In genomic region chr6:126535208-126535910, GRCm38 (mm10) we compare ENCODE assay signal across 8 mouse cellular contexts. TPM values are rescaled to one million over a fixed set of nuclear protein-coding genes. Genes with fewer than 3 reads are reported as not detected.
DNase-seq lines count a peak whose midpoint lies in the region; ATAC-seq and TF ChIP-seq lines count a peak whose summit lies in the region.

Gene Kcna5, minus strand, starts transcription at chr6:126535412.

- peaks cover 15% of the 10 kb centered on the region for H3K4me1 ChIP-seq in lung, embryonic 14.5 days (ENCODE audit: insufficient read depth)
- H3K4me1 ChIP-seq in embryonic facial prominence, embryonic 11.5 days (ENCODE audit: control insufficient read depth, insufficient read depth, low read length) = peaks cover 8% of the 10 kb centered on the region
- peaks cover 44% of the 10 kb centered on the region for H3K4me1 ChIP-seq in heart, embryonic 12.5 days (replicated peaks)
- peaks cover 31% of the 10 kb centered on the region for H3K4me1 ChIP-seq in limb, embryonic 12.5 days (replicated peaks)

- ATAC-seq in lung, embryonic 14.5 days (ENCODE audit: insufficient read depth) = peak; percentile 91
- peak; percentile 69 for ATAC-seq in embryonic facial prominence, embryonic 11.5 days (replicated peaks; ENCODE audit: insufficient number of reproducible peaks, low FRiP score, low TSS enrichment, low read depth)
- peak; percentile 68 for ATAC-seq in heart, embryonic 12.5 days (ENCODE audit: insufficient number of reproducible peaks, low FRiP score)
- ATAC-seq in limb, embryonic 12.5 days (ENCODE audit: insufficient number of reproducible peaks, insufficient read depth, low FRiP score, low TSS enrichment, low read depth) = peak; percentile 72
- no peak for ATAC-seq in inflammation-experienced regulatory T-cells, adult 6 months
- no peak for ATAC-seq in monocyte, adult 5-6 weeks (replicated peaks; ENCODE audit: insufficient number of reproducible peaks, low FRiP score, low TSS enrichment, poor library complexity, severe bottlenecking)

- peak; percentile 74 for DNase-seq in lung, embryonic 14.5 days
- DNase-seq in lung, postnatal 14 days = no peak
- DNase-seq in embryonic facial prominence, embryonic 11.5 days (ENCODE audit: low spot score) = peak; percentile 64
- DNase-seq in retina, postnatal 1 day = peak; percentile 84

- no peaks in the 10 kb centered on the region for H3K36me3 ChIP-seq in lung, embryonic 14.5 days (ENCODE audit: insufficient read depth)
- H3K36me3 ChIP-seq in embryonic facial prominence, embryonic 11.5 days (replicated peaks; ENCODE audit: control insufficient read depth, insufficient read depth, low read depth, low read length) = no peaks in the 10 kb centered on the region
- no peaks in the 10 kb centered on the region for H3K36me3 ChIP-seq in heart, embryonic 12.5 days
- H3K36me3 ChIP-seq in limb, embryonic 12.5 days = no peaks in the 10 kb centered on the region

- no peaks in the 10 kb centered on the region for H3K9me3 ChIP-seq in lung, embryonic 14.5 days (ENCODE audit: low read depth, low read length)
- H3K9me3 ChIP-seq in embryonic facial prominence, embryonic 11.5 days (replicated peaks; ENCODE audit: control insufficient read depth, low read length) = no peaks in the 10 kb centered on the region
- H3K9me3 ChIP-seq in heart, embryonic 12.5 days (replicated peaks) = no peaks in the 10 kb centered on the region
- no peaks in the 10 kb centered on the region for H3K9me3 ChIP-seq in limb, embryonic 12.5 days

- H3K27ac ChIP-seq in lung, embryonic 14.5 days (ENCODE audit: low read depth) = peak within 1 kb of the TSS; percentile 67; the same call in 1 of the 2 replicates
- peak within 1 kb of the TSS; percentile 28; the same call in 1 of the 2 replicates for H3K27ac ChIP-seq in embryonic facial prominence, embryonic 11.5 days (replicated peaks; ENCODE audit: low read depth, low read length)
- H3K27ac ChIP-seq in heart, embryonic 12.5 days (ENCODE audit: poor library complexity, severe bottlenecking) = peak within 1 kb of the TSS; percentile 67
- H3K27ac ChIP-seq in limb, embryonic 12.5 days = peak within 1 kb of the TSS; percentile 72

- H3K9ac ChIP-seq in lung, embryonic 14.5 days = peak within 1 kb of the TSS; percentile 32
- peak within 1 kb of the TSS; percentile 44 for H3K9ac ChIP-seq in embryonic facial prominence, embryonic 11.5 days (replicated peaks; ENCODE audit: low read length)
- H3K9ac ChIP-seq in heart, embryonic 12.5 days = peak within 1 kb of the TSS; percentile 61
- H3K9ac ChIP-seq in limb, embryonic 12.5 days (replicated peaks) = peak within 1 kb of the TSS; percentile 45

- peak within 1 kb of the TSS; percentile 31 for H3K4me3 ChIP-seq in lung, embryonic 14.5 days (ENCODE audit: low read depth, low read length)
- peak within 1 kb of the TSS; percentile 26 for H3K4me3 ChIP-seq in embryonic facial prominence, embryonic 11.5 days (ENCODE audit: low read depth, low read length)
- H3K4me3 ChIP-seq in heart, embryonic 12.5 days = peak within 1 kb of the TSS; percentile 46
- H3K4me3 ChIP-seq in limb, embryonic 12.5 days (replicated peaks) = peak within 1 kb of the TSS; percentile 35

- under 1% methylated on average over 15 of the region's 15 CpGs for WGBS in lung, embryonic 14.5 days
- WGBS in embryonic facial prominence, embryonic 11.5 days = under 1% methylated on average over 15 of the region's 15 CpGs
- WGBS in heart, embryonic 12.5 days = 1% methylated on average over 14 of the region's 15 CpGs
- 1% methylated on average over 15 of the region's 15 CpGs for WGBS in limb, embryonic 12.5 days

- H3K4me2 ChIP-seq in lung, embryonic 14.5 days = peak within 1 kb of the TSS; percentile 64
- peak within 1 kb of the TSS; percentile 69 for H3K4me2 ChIP-seq in embryonic facial prominence, embryonic 11.5 days (ENCODE audit: low read depth, low read length)
- peak within 1 kb of the TSS; percentile 78 for H3K4me2 ChIP-seq in heart, embryonic 12.5 days
- peak within 1 kb of the TSS; percentile 69 for H3K4me2 ChIP-seq in limb, embryonic 12.5 days

- no peak for TF ChIP-seq CTCF in lung, embryonic 14.5 days (IDR thresholded peaks at IDR 0.05; ENCODE audit: low read depth)

- H3K27me3 ChIP-seq in lung, embryonic 14.5 days (ENCODE audit: insufficient read depth, low read length) = peaks cover 9% of the 10 kb centered on the region; the same call in 1 of the 2 replicates
- H3K27me3 ChIP-seq in embryonic facial prominence, embryonic 11.5 days (ENCODE audit: control insufficient read depth, insufficient read depth, low read length) = peaks cover 9% of the 10 kb centered on the region
- peaks cover 18% of the 10 kb centered on the region; the same call in 1 of the 2 replicates for H3K27me3 ChIP-seq in heart, embryonic 12.5 days (replicated peaks)
- H3K27me3 ChIP-seq in limb, embryonic 12.5 days = peaks cover 39% of the 10 kb centered on the region

RNA-seq across cellular contexts. Expression of gene Kcna5, which starts in this region (rescaled TPM):
- 2.7 and 2.8 TPM in 2 replicates for polyA plus RNA-seq in lung, embryonic 14.5 days (2014; fragmentation: Nextera tagmentation; extraction: Ambion mirVana)
- 1.7 and 2.6 TPM in 2 replicates for polyA plus RNA-seq in embryonic facial prominence, embryonic 11.5 days (2014; fragmentation: Nextera tagmentation; extraction: Ambion mirVana)
- 7.2 and 9.0 TPM in 2 replicates for polyA plus RNA-seq in heart, embryonic 12.5 days (2016; fragmentation: Nextera tagmentation; extraction: Ambion mirVana)
- 2.1 and 2.5 TPM in 2 replicates for polyA plus RNA-seq in limb, embryonic 12.5 days (2016; fragmentation: Nextera tagmentation; extraction: Ambion mirVana)
- polyA plus RNA-seq in inflammation-experienced regulatory T-cells, adult 6 months (2017; shearing (Covaris generic)) = not detected
- total RNA-seq in monocyte, adult 5-6 weeks (2017) = not detected in 3 replicates

Comparison
In these comparisons a context has a peak if more than half of its experiments do, and no peak if none do; other contexts are left out.
1. ATAC-seq: peak in lung, embryonic 14.5 days (single experiment), embryonic facial prominence, embryonic 11.5 days (single experiment), heart, embryonic 12.5 days (single experiment) and limb, embryonic 12.5 days (single experiment); none in inflammation-experienced regulatory T-cells, adult 6 months (single experiment) and monocyte, adult 5-6 weeks (single experiment).
2. Peak in every context shown above with its lines, with median percentiles within 50 percentile points of each other: H3K27ac ChIP-seq, H3K4me2 ChIP-seq, H3K4me3 ChIP-seq and H3K9ac ChIP-seq.